Comparison of ENCODE assay signal across 9 mouse cellular contexts in the genomic region with DNA sequence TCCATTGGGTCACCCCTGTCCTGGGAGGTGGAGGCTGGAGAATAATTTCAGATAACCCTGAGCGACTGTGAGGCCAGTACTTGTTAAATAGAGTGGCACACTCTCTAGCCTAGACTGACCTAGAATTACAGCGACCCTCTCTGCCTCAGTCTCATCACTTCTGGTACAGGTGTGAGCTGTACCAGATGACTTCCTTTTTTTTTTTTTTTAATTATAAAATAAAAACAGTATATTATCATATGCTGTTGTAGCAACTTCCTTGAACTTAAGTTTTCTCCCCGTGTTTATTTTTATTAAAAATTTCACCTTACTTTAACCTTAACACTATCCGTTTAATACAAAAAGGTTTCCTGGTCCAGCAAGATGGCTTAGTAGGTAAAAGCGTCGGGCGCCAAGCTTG. TPM values are rescaled to one million over a fixed set of nuclear protein-coding genes. Genes with fewer than 3 reads are reported as not detected.
DNase-seq lines count a peak whose midpoint lies in the region; ATAC-seq and TF ChIP-seq lines count a peak whose summit lies in the region.
"Had no signal": no experiment of that assay in that cellular context is flagged by ENCODE, and none has a peak within 500 bp of the region (broad histone marks: within the 10 kb centered on the region; RNA-seq: fewer than 3 reads in every experiment).

No protein-coding gene starts in this region.

- WGBS in cerebellum, adult 2 months = 11% methylated on average over 7 of the region's 7 CpGs
- WGBS in spleen, adult 2 months = 9% methylated on average over 7 of the region's 7 CpGs
- WGBS in liver, embryonic 11.5 days = 11% methylated on average over 7 of the region's 7 CpGs
- WGBS in stomach, postnatal 0 days = 10% methylated on average over 7 of the region's 7 CpGs

- peaks cover 9% of the 10 kb centered on the region for H3K36me3 ChIP-seq in spleen, adult 2 months (ENCODE audit: control insufficient read depth, insufficient read depth, low read length)
- no peaks in the 10 kb centered on the region; the same call in 1 of the 2 replicates for H3K36me3 ChIP-seq in liver, embryonic 11.5 days (ENCODE audit: control insufficient read depth, insufficient read depth, low read length)
- H3K36me3 ChIP-seq in stomach, postnatal 0 days (ENCODE audit: control insufficient read depth, insufficient read depth, low read length) = peaks cover 4% of the 10 kb centered on the region; the same call in 1 of the 2 replicates

- 0 out of 2 replicates have a peak overlapping the region, but pooled peaks have one; percentile 81 for H3K27ac ChIP-seq in cerebellum, adult 2 months (ENCODE audit: insufficient read depth, low read length)
- peak overlapping the region; percentile 94 for H3K27ac ChIP-seq in spleen, adult 2 months (ENCODE audit: insufficient read depth, low read length)
- peak overlapping the region; percentile 92 for H3K27ac ChIP-seq in liver, embryonic 11.5 days (ENCODE audit: low read depth, low read length)
- peak overlapping the region; percentile 99 for H3K27ac ChIP-seq in stomach, postnatal 0 days (replicated peaks)

- H3K4me2 ChIP-seq in liver, embryonic 11.5 days = peak overlapping the region; percentile 95
- H3K4me2 ChIP-seq in stomach, postnatal 0 days (replicated peaks; ENCODE audit: low read depth) = peak overlapping the region; percentile 78

- peak overlapping the region; percentile 76 for H3K4me3 ChIP-seq in cerebellum, adult 2 months (replicated peaks; ENCODE audit: insufficient read depth, low read depth, low read length)
- H3K4me3 ChIP-seq in spleen, adult 2 months (ENCODE audit: extremely low read depth, insufficient read depth, insufficient read length) = peak overlapping the region; percentile 69; the same call in 1 of the 2 replicates
- H3K4me3 ChIP-seq in liver, embryonic 11.5 days (ENCODE audit: low read depth, low read length) = peak overlapping the region; percentile 96
- H3K4me3 ChIP-seq in stomach, postnatal 0 days (ENCODE audit: low read depth, low read length) = peak overlapping the region; percentile 99

- H3K4me1 ChIP-seq in cerebellum, adult 2 months (ENCODE audit: control insufficient read depth, insufficient read depth, low read length) = no peaks in the 10 kb centered on the region; the same call in 1 of the 2 replicates
- peaks cover under 1% of the 10 kb centered on the region; the same call in 1 of the 2 replicates for H3K4me1 ChIP-seq in spleen, adult 2 months (ENCODE audit: control insufficient read depth, insufficient read depth, insufficient read length)
- peaks cover 9% of the 10 kb centered on the region for H3K4me1 ChIP-seq in liver, embryonic 11.5 days (replicated peaks; ENCODE audit: control insufficient read depth, insufficient read depth, low read length)
- H3K4me1 ChIP-seq in stomach, postnatal 0 days (replicated peaks; ENCODE audit: control insufficient read depth, insufficient read depth) = no peaks in the 10 kb centered on the region

- H3K9ac ChIP-seq in liver, embryonic 11.5 days (ENCODE audit: low read depth, low read length) = peak overlapping the region; percentile 99
- peak overlapping the region; percentile 100 for H3K9ac ChIP-seq in stomach, postnatal 0 days (ENCODE audit: low read length)

- no peaks in the 10 kb centered on the region for H3K27me3 ChIP-seq in cerebellum, adult 2 months (ENCODE audit: control insufficient read depth, insufficient read depth, low read length)
- no peaks in the 10 kb centered on the region for H3K27me3 ChIP-seq in spleen, adult 2 months (ENCODE audit: control insufficient read depth, insufficient read depth, low read length)
- H3K27me3 ChIP-seq in liver, embryonic 11.5 days (replicated peaks; ENCODE audit: control insufficient read depth, insufficient read depth, low read length) = no peaks in the 10 kb centered on the region
- no peaks in the 10 kb centered on the region for H3K27me3 ChIP-seq in stomach, postnatal 0 days (ENCODE audit: control insufficient read depth, insufficient read depth, low read length)

- no peak for TF ChIP-seq EP300 in stomach, postnatal 0 days (optimal IDR thresholded peaks at IDR 0.05)

- no peak for ATAC-seq in liver, embryonic 11.5 days (replicated peaks; ENCODE audit: low FRiP score)
- no peak for ATAC-seq in stomach, postnatal 0 days (ENCODE audit: low FRiP score, low TSS enrichment)
- ATAC-seq in frontal cortex, adult (ENCODE audit: low TSS enrichment) = no peak
- ATAC-seq in inflammation-experienced regulatory T-cells, adult 6 months = no peak

- no peak for DNase-seq in cerebellum, adult 2 months
- DNase-seq in cerebellum, adult 9-10 months = no peak
- DNase-seq in spleen, adult 2 months (ENCODE audit: low read depth in 1 of 2, low spot score in 2 of 2) = no peak
- no peak for DNase-seq in spleen, postnatal 14 days (ENCODE audit: low spot score in 2 of 2)
- no peak for DNase-seq in liver, embryonic 11.5 days (ENCODE audit: low spot score)
- no peak for DNase-seq in stomach, postnatal 0 days (ENCODE audit: low spot score)
- DNase-seq: cerebellum, adult 8-10 months had no signal

- TF ChIP-seq CTCF in cerebellum, adult 2 months (IDR thresholded peaks at IDR 0.05; ENCODE audit: borderline replicate concordance, insufficient read depth, low read depth, low read length) = no peak
- TF ChIP-seq CTCF in spleen, adult 2 months (IDR thresholded peaks at IDR 0.05; ENCODE audit: extremely low read depth, insufficient read depth, insufficient read length, insufficient replicate concordance) = no peak
- TF ChIP-seq CTCF in stomach, postnatal 0 days (IDR thresholded peaks at IDR 0.05; ENCODE audit: low read depth) = no peak

- no peak for TF ChIP-seq POLR2A in cerebellum, adult 2 months (IDR thresholded peaks at IDR 0.05; ENCODE audit: borderline replicate concordance, insufficient read depth, low read length)
- TF ChIP-seq POLR2A in spleen, adult 2 months (IDR thresholded peaks at IDR 0.05; ENCODE audit: low read depth, low read length) = no peak

- no peaks in the 10 kb centered on the region for H3K9me3 ChIP-seq in liver, embryonic 11.5 days (ENCODE audit: control insufficient read depth, low read length)
- H3K9me3 ChIP-seq in stomach, postnatal 0 days (ENCODE audit: control insufficient read depth, low read length) = no peaks in the 10 kb centered on the region

RNA-seq across cellular contexts. Expression of gene Arf6, which starts 1.0 kb away (rescaled TPM):
- 67.3 and 67.6 TPM in 2 replicates for polyA plus RNA-seq in cerebellum, adult 2 months (2012; rRNA removed)
- 182 and 253 TPM in 2 replicates for polyA plus RNA-seq in spleen, adult 2 months (2012; rRNA removed)
- polyA plus RNA-seq in liver, embryonic 11.5 days (2014; fragmentation: Nextera tagmentation; extraction: Ambion mirVana) = 65.1 and 68.1 TPM in 2 replicates
- polyA plus RNA-seq in stomach, postnatal 0 days (2015; fragmentation: Nextera tagmentation; extraction: Ambion mirVana) = 97.8 and 116 TPM in 2 replicates
- 10 to 100 TPM; 40.5 to 93.3 (median 88.9) TPM for polyA plus RNA-seq in inflammation-experienced regulatory T-cells, adult 6 months (2017; shearing (Covaris generic))

RNA-seq across cellular contexts. Expression of gene Gm9887, which starts 1.3 kb away (rescaled TPM):
- 0.33 and 0.61 TPM in 2 replicates for polyA plus RNA-seq in cerebellum, adult 2 months (2012; rRNA removed)
- 3.0 and 5.6 TPM in 2 replicates for polyA plus RNA-seq in spleen, adult 2 months (2012; rRNA removed)
- polyA plus RNA-seq in liver, embryonic 11.5 days (2014; fragmentation: Nextera tagmentation; extraction: Ambion mirVana) = 1.3 and 1.7 TPM in 2 replicates
- polyA plus RNA-seq in stomach, postnatal 0 days (2015; fragmentation: Nextera tagmentation; extraction: Ambion mirVana) = 2.4 and 4.1 TPM in 2 replicates
- not detected for polyA plus RNA-seq in inflammation-experienced regulatory T-cells, adult 6 months (2017; shearing (Covaris generic))

RNA-seq across cellular contexts. Expression of gene Nemf, which starts 14.0 kb away (rescaled TPM):
- polyA plus RNA-seq in cerebellum, adult 2 months (2012; rRNA removed) = 42.6 and 43.8 TPM in 2 replicates
- 2.3 and 2.6 TPM in 2 replicates for polyA plus RNA-seq in spleen, adult 2 months (2012; rRNA removed)
- polyA plus RNA-seq in liver, embryonic 11.5 days (2014; fragmentation: Nextera tagmentation; extraction: Ambion mirVana) = 74.7 and 81.7 TPM in 2 replicates
- polyA plus RNA-seq in stomach, postnatal 0 days (2015; fragmentation: Nextera tagmentation; extraction: Ambion mirVana) = 46.5 and 50.0 TPM in 2 replicates
- polyA plus RNA-seq in inflammation-experienced regulatory T-cells, adult 6 months (2017; shearing (Covaris generic)) = 100 to 1,000 TPM; 135 to 198 (median 180) TPM

Comparison
In these comparisons a context has a peak if more than half of its experiments do, and no peak if none do; other contexts are left out.
1. RNA of gene Nemf, which starts 14.0 kb away (polyA plus RNA-seq): 135 to 198 TPM in inflammation-experienced regulatory T-cells, adult 6 months, 74.7 to 81.7 TPM in liver, embryonic 11.5 days, 46.5 to 50.0 TPM in stomach, postnatal 0 days and 42.6 to 43.8 TPM in cerebellum, adult 2 months; 2.3 to 2.6 TPM in spleen, adult 2 months; every median in the first group is over 10 times any median in the second.
2. Peak in every context shown above with its lines, with median percentiles within 50 percentile points of each other: H3K27ac ChIP-seq and H3K4me3 ChIP-seq.